Mouse (Mus musculus): ENCODE results near the gene Gm20878.
"Not testable (repeated sequence)": the region's sequence is repeated elsewhere in the genome, so short reads cannot be mapped to it uniquely, and the experiment has no call there.

Gm20878 gene

GRCm38 (mm10) chr4:41941272-41941671, at the start of gene Gm20878:
TSS of gene Gm20878 (plus strand) at chr4:41941572.
- not testable (repeated sequence) for DNase-seq (ENCODE audit: low read depth, low spot score)

- not testable (repeated sequence) for DNase-seq (ENCODE audit: low read depth, low spot score)
Measured at GRCm38 (mm10) chr4:41903310-41903709, 38.1 kb upstream of the Gm20878 start, which contains the start of gene Gm21541. TSS of gene Gm21541 (plus strand) at chr4:41903610.

- DNase-seq (ENCODE audit: low read depth, low spot score) = not testable (repeated sequence)
Measured at GRCm38 (mm10) chr4:41965758-41966157, 24.4 kb downstream of the Gm20878 start, which contains the start of gene Fam205a4. TSS of gene Fam205a4 (plus strand) at chr4:41966058.
